Mouse (Mus musculus) macrophage (primary cell): ENCODE results near the gene Lrrc9. TPM values are rescaled to one million over a fixed set of nuclear protein-coding genes. Genes with fewer than 3 reads are reported as not detected.

Experiments used
- polyA plus RNA-seq: library from polyadenylated mRNA; stranded (reverse); fragments of 250-400 nt; gene quantifications from 3 replicates; pipeline ENCODE4 v1.2.4, GENCODE M21; 2018; ENCODE audit warnings: inconsistent platforms

Lrrc9 gene
- polyA plus RNA-seq, 1 experiment from 2014 or later, result 0.07 TPM

Other genes with a start within 250 kb of the Lrrc9 start
- 0.77 to 2.3 TPM (median 0.85 TPM) in 3 replicates for gene Rtn1, start 32.8 kb upstream of the Lrrc9 start, polyA plus RNA-seq
- 2.6 to 4.2 TPM (median 4.0 TPM) in 3 replicates for gene Pcnx4, start 94.5 kb downstream of the Lrrc9 start, polyA plus RNA-seq
- gene Gm4756, start 207.8 kb downstream of the Lrrc9 start, polyA plus RNA-seq, result not detected in 3 replicates
- 45.2 to 52.5 TPM (median 49.2 TPM) in 3 replicates for gene Dhrs7, start 223.0 kb downstream of the Lrrc9 start, polyA plus RNA-seq